Mouse (Mus musculus) spleen, adult 2 months (tissue): ENCODE measurements around the gene Cpsf2. TPM values are rescaled to one million over a fixed set of nuclear protein-coding genes. Genes with fewer than 3 reads are reported as not detected.
A peak's percentile ranks its signal among the peaks of the same experiment; 100 is the strongest.

ENCODE experiments used
- DNase-seq, 2 experiments: peaks; one replicate each; pipeline versions ENCODE4 v3.0.0 to v3.0.0-alpha.2; 2012 to 2021; ENCODE audit warnings: low spot score in 2 of 2, low read depth in 1 of 2
- H3K27ac ChIP-seq: fragments of 200-500 bp; 2 replicates; pipeline ENCODE4 v1.5.1; 2012; ENCODE audit warnings: low read length, inconsistent platforms; ENCODE audit not compliant: insufficient read depth
- H3K27me3 ChIP-seq: fragments of 200-500 bp; 2 replicates; pipeline ENCODE4 v1.6.1; 2012; ENCODE audit warnings: mild to moderate bottlenecking, moderate library complexity, low read length, inconsistent platforms; ENCODE audit not compliant: control insufficient read depth, insufficient read depth
- H3K36me3 ChIP-seq: fragments of 200-500 bp; 2 replicates; pipeline ENCODE4 v1.6.1; 2012; ENCODE audit warnings: mild to moderate bottlenecking, low read length, inconsistent platforms; ENCODE audit not compliant: control insufficient read depth, insufficient read depth
- H3K4me1 ChIP-seq: fragments of 200-500 bp; 2 replicates; pipeline ENCODE4 v1.6.1; 2011; ENCODE audit warnings: inconsistent platforms; ENCODE audit not compliant: control insufficient read depth, insufficient read depth, insufficient read length
- H3K4me3 ChIP-seq: fragments of 200-500 bp; 2 replicates; pipeline ENCODE4 v1.5.1; 2011; ENCODE audit warnings: mild to moderate bottlenecking, inconsistent platforms; ENCODE audit not compliant: insufficient read depth, insufficient read length; ENCODE audit errors: extremely low read depth
- CTCF ChIP-seq: fragments of 200-500 bp; IDR thresholded peaks from 2 replicates; pipeline ENCODE4 v1.5.1; 2011; ENCODE audit warnings: mild to moderate bottlenecking, inconsistent platforms; ENCODE audit not compliant: insufficient read depth, insufficient read length, insufficient replicate concordance; ENCODE audit errors: extremely low read depth
- POLR2A ChIP-seq: fragments of 200-500 bp; IDR thresholded peaks from 2 replicates; pipeline ENCODE4 v1.6.1; 2011; ENCODE audit warnings: low read depth, low read length, inconsistent platforms
- WGBS: fragments of 180-500 bp; shearing (Covaris S2); methylation state at CpG from one replicate; pipeline ENCODE4 v1.1.7; 2018; 5-methylcytosine and 5-hydroxymethylcytosine counted together
- polyA plus RNA-seq: library from polyadenylated mRNA; depleted of rRNA; stranded (reverse); fragments of >200 nt; gene quantifications from 2 replicates; pipeline ENCODE4 v1.2.3, GENCODE M21; 2012

The Cpsf2 gene
- polyA plus RNA-seq, 1 experiment, result 3.6 TPM

DNA sequence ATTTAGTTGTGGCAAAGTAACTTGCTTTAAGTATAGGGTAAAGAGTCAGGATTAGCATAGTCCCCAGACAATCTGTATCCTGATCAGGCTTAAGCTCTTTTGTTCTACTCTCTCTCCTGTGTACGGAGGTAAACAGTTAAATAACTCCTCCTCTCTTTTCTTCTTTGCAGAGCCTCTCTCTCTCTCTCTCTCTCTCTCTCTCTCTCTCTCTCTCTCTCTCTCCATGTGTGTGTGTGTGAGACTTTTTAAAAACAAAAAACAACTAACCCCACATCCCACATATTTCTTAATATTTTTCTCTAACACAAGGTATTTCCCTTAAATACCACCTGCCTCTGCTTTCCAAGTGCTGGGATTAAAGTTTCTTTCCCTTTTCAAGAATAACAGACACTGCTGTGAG lies 1.2 kb upstream of the Cpsf2 start:
- no peak for DNase-seq
- 0 out of 2 replicates have a peak, but pooled peaks cover 2% of the 10 kb centered on the region for H3K36me3 ChIP-seq
- 0% methylated on average over 1 of the region's 1 CpGs for WGBS
- no peak for TF ChIP-seq CTCF
- no peak for TF ChIP-seq POLR2A
- H3K27me3 ChIP-seq, result no peaks in the 10 kb centered on the region
- H3K4me3 ChIP-seq, result no peak overlapping the region
- H3K4me1 ChIP-seq, result peaks cover 5% of the 10 kb centered on the region; the same call in 1 of the 2 replicates
- H3K27ac ChIP-seq, result no peak overlapping the region

DNA sequence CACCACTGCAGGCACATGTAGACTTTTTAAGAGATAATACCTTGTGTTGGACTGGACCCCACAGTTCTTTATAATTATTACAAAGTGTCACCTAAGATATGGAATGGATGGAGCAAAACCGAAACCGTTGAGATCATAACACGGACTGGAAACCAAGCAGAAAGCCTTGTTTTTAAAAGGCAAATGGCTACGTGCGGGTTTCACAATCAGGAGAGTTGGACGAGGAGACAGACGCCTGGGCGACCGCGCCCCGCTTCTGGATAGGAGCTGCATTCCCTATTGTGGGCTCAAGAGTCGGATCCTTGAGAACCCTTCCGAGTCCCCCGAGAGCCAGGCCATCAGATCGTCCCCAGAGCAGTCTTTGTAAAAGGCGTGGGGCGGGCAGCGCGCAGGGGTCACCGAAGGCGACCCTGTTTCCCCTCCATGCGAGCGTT lies 604 bp upstream of the Cpsf2 start:
- peak overlapping the region; percentile 92 for H3K4me3 ChIP-seq
- H3K36me3 ChIP-seq, result no peaks in the 10 kb centered on the region
- H3K27me3 ChIP-seq, result no peaks in the 10 kb centered on the region
- H3K27ac ChIP-seq, result peak overlapping the region; percentile 98
- H3K4me1 ChIP-seq, result peaks cover 7% of the 10 kb centered on the region
- under 1% methylated on average over 23 of the region's 23 CpGs for WGBS
- TF ChIP-seq POLR2A (no peak), CTCF (no peak)
- DNase-seq, result no peak

GRCm38 (mm10) chr12:101976651-101977403 lies 1.0 kb downstream of the Cpsf2 start:
- no peak for DNase-seq
- Histone ChIP-seq H3K36me3 (no peaks in the 10 kb centered on the region; the same call in 1 of the 2 replicates), H3K4me3 (peak overlapping the region; percentile 92), H3K4me1 (peaks cover 9% of the 10 kb centered on the region), H3K27ac (peak overlapping the region; percentile 98; the same call in 1 of the 2 replicates), H3K27me3 (no peaks in the 10 kb centered on the region)
- 6% methylated on average over 13 of the region's 13 CpGs for WGBS
- TF ChIP-seq POLR2A, result no peak
- no peak for TF ChIP-seq CTCF

DNA sequence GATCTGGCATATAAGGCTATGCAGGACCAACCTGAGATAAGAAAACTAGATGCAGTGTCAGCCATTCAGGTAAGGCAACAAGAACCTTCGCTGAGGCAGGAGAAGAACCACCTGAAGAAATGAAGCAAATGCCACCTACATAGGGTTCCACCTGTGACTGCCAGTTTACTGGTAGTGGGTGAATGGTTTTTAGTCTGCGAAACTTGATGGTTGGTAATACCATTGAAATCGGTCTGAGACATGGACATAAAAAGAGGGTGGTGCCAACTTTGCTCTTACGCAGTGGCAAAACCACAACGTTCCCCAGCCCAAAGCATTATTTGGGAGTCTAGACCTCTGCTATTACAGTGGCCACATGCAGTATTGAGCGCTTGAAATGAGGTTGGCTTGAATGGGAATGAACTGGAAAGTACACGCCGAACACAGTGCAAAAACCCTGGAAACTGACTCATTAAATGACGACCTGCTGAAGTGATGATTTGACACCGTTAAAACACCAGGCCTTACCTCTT lies 1.7 kb downstream of the Cpsf2 start:
- no peak for DNase-seq
- Histone ChIP-seq H3K27me3 (no peaks in the 10 kb centered on the region), H3K27ac (no peak overlapping the region), H3K4me1 (peaks cover 9% of the 10 kb centered on the region), H3K4me3 (no peak overlapping the region), H3K36me3 (peaks cover 2% of the 10 kb centered on the region)
- 77% methylated on average over 10 of the region's 10 CpGs for WGBS
- no peak for TF ChIP-seq CTCF

DNA sequence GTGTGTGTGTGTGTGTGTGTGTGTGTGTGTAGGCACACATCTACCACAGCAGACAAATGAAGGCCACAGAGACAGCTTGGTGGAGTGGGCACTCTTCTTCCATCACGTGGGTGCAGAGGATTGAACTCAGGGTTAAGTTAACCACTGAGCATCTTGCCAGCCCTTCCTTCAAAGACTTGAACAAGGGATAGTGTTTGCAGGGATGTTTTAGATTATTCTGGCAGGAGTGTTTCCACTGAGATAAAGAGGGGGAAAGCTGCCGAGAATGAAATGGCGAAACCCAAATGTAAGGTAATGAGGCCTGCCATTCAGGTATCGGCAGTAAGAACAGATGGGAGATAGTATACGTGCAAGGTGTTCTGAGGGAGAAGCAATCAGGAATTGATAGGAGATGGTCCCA lies 2.4 kb downstream of the Cpsf2 start:
- no peak for TF ChIP-seq CTCF
- TF ChIP-seq POLR2A, result no peak
- 48% methylated on average over 5 of the region's 5 CpGs for WGBS
- no peak for DNase-seq
- Histone ChIP-seq H3K36me3 (peaks cover 6% of the 10 kb centered on the region), H3K27ac (peak overlapping the region; percentile 43), H3K4me1 (peaks cover 9% of the 10 kb centered on the region), H3K27me3 (no peaks in the 10 kb centered on the region), H3K4me3 (no peak overlapping the region)

DNA sequence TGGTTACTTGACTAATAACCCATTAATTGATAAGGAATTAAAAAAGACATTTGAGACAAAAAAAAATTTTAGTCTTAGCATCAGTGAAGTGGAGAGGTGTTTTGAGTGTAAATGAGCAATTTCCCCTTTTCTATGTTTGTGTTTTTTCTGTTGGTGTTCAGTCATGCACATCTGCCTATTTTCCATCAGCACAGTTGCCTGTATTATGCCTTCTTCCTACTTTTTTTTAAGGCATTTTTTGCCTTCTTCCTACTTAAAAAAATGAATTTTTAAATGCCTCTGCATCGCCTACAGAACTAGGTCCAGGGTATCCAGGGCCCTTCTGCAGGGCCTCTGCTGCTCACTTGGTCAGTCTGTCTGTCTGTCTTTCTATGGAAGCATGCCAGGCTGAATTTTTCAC lies 2.8 kb downstream of the Cpsf2 start:
- Histone ChIP-seq H3K4me1 (peaks cover 9% of the 10 kb centered on the region), H3K4me3 (no peak overlapping the region), H3K27me3 (no peaks in the 10 kb centered on the region), H3K27ac (peak overlapping the region; percentile 71), H3K36me3 (peaks cover 11% of the 10 kb centered on the region)
- TF ChIP-seq CTCF, result no peak
- no peak for TF ChIP-seq POLR2A
- peak in 1 of 2 experiments; percentile 26 for DNase-seq
- 48% methylated on average over 1 of the region's 1 CpGs for WGBS
